In genomic region chr2:129093926-129094724, GRCm38 (mm10) we compare ENCODE assay signal across 17 mouse cellular contexts. TPM values are rescaled to one million over a fixed set of nuclear protein-coding genes. Genes with fewer than 3 reads are reported as not detected.
DNase-seq lines count a peak whose midpoint lies in the region; ATAC-seq and TF ChIP-seq lines count a peak whose summit lies in the region.
"Had no signal": no experiment of that assay in that cellular context is flagged by ENCODE, and none has a peak within 500 bp of the region (broad histone marks: within the 10 kb centered on the region; RNA-seq: fewer than 3 reads in every experiment).

No protein-coding gene starts in this region.

- TF ChIP-seq EP300 in liver, postnatal 0 days (IDR thresholded peaks at IDR 0.05; ENCODE audit: low read depth): no peak

- H3K9me3 ChIP-seq in forebrain, postnatal 0 days (ENCODE audit: low read length): no peaks in the 10 kb centered on the region
- no peaks in the 10 kb centered on the region for H3K9me3 ChIP-seq in forebrain, embryonic 14.5 days (replicated peaks; ENCODE audit: control insufficient read depth, low read length)
- H3K9me3 ChIP-seq in liver, postnatal 0 days (ENCODE audit: low read length): no peaks in the 10 kb centered on the region
- H3K9me3 ChIP-seq in liver, embryonic 12.5 days (replicated peaks): no peaks in the 10 kb centered on the region
- H3K9me3 ChIP-seq: intestine, embryonic 15.5 days; limb, embryonic 15.5 days had no signal

- DNase-seq in forebrain, postnatal 0 days: no peak
- DNase-seq in forebrain, embryonic 14.5 days (ENCODE audit: low spot score): no peak
- DNase-seq in liver, postnatal 0 days: peak; percentile 18
- DNase-seq in thymus, postnatal 4 days: peak; percentile 31
- DNase-seq in thymus, postnatal 25 days: no peak
- DNase-seq in layer of hippocampus, adult 9-10 months (ENCODE audit: low spot score): no peak
- DNase-seq in urinary bladder, postnatal 4 days (ENCODE audit: low spot score in 2 of 2): no peak
- DNase-seq: cerebellum, postnatal 14 days; heart, adult 18-20 months; heart, postnatal 14 days; thymus, adult 18-20 months had no signal

- H3K27ac ChIP-seq in forebrain, postnatal 0 days (ENCODE audit: low read depth, low read length): no peak overlapping the region
- H3K27ac ChIP-seq in forebrain, embryonic 14.5 days (ENCODE audit: low read depth, low read length): no peak overlapping the region
- H3K27ac ChIP-seq in liver, postnatal 0 days (ENCODE audit: low read depth): no peak overlapping the region
- no peak overlapping the region for H3K27ac ChIP-seq in liver, embryonic 12.5 days
- H3K27ac ChIP-seq: intestine, embryonic 15.5 days; limb, embryonic 15.5 days had no signal

- H3K36me3 ChIP-seq in forebrain, postnatal 0 days (ENCODE audit: insufficient read depth): peaks cover 63% of the 10 kb centered on the region
- H3K36me3 ChIP-seq in forebrain, embryonic 14.5 days (ENCODE audit: control insufficient read depth, insufficient read depth, low read length): peaks cover 62% of the 10 kb centered on the region
- H3K36me3 ChIP-seq in liver, postnatal 0 days (replicated peaks; ENCODE audit: insufficient read depth, low read length): 0 out of 2 replicates have a peak, but pooled peaks cover 4% of the 10 kb centered on the region
- H3K36me3 ChIP-seq in liver, embryonic 12.5 days: peaks cover 15% of the 10 kb centered on the region

- no peaks in the 10 kb centered on the region for H3K4me1 ChIP-seq in forebrain, postnatal 0 days (ENCODE audit: insufficient read depth)
- no peaks in the 10 kb centered on the region for H3K4me1 ChIP-seq in forebrain, embryonic 14.5 days (ENCODE audit: control insufficient read depth, insufficient read depth, low read length)
- no peaks in the 10 kb centered on the region for H3K4me1 ChIP-seq in liver, postnatal 0 days (ENCODE audit: insufficient read depth)
- H3K4me1 ChIP-seq in liver, embryonic 12.5 days: no peaks in the 10 kb centered on the region
- H3K4me1 ChIP-seq: intestine, embryonic 15.5 days; limb, embryonic 15.5 days had no signal

- H3K4me2 ChIP-seq in forebrain, postnatal 0 days (ENCODE audit: low read depth): no peak overlapping the region
- H3K4me2 ChIP-seq in forebrain, embryonic 14.5 days (ENCODE audit: low read length): no peak overlapping the region
- no peak overlapping the region for H3K4me2 ChIP-seq in liver, postnatal 0 days (ENCODE audit: low read depth, low read length)
- no peak overlapping the region for H3K4me2 ChIP-seq in liver, embryonic 12.5 days
- H3K4me2 ChIP-seq: intestine, embryonic 15.5 days; limb, embryonic 15.5 days had no signal

- ATAC-seq in forebrain, postnatal 0 days: no peak
- no peak for ATAC-seq in forebrain, embryonic 14.5 days
- ATAC-seq in liver, postnatal 0 days: peak; percentile 64
- no peak for ATAC-seq in liver, embryonic 12.5 days
- ATAC-seq: activated CD4-positive, CD25-positive, alpha-beta regulatory T cell, adult 4 months; forebrain, embryonic 16.5 days; intestine, embryonic 15.5 days had no signal

- WGBS in forebrain, postnatal 0 days: 92% methylated on average over 18 of the region's 18 CpGs
- WGBS in forebrain, embryonic 14.5 days: 93% methylated on average over 18 of the region's 18 CpGs
- 84% methylated on average over 18 of the region's 18 CpGs for WGBS in liver, postnatal 0 days (ENCODE audit: insufficient replicate concordance)
- WGBS in liver, embryonic 12.5 days (ENCODE audit: insufficient replicate concordance): 77% methylated on average over 18 of the region's 18 CpGs

- H3K4me3 ChIP-seq in forebrain, postnatal 0 days (ENCODE audit: low read depth, low read length): no peak overlapping the region
- H3K4me3 ChIP-seq in forebrain, embryonic 14.5 days (ENCODE audit: low read depth, low read length): no peak overlapping the region
- H3K4me3 ChIP-seq in liver, postnatal 0 days (ENCODE audit: low read depth, low read length): no peak overlapping the region
- no peak overlapping the region for H3K4me3 ChIP-seq in liver, embryonic 12.5 days
- H3K4me3 ChIP-seq: intestine, embryonic 15.5 days; limb, embryonic 15.5 days; myocyte had no signal

- TF ChIP-seq CTCF in forebrain, postnatal 0 days (IDR thresholded peaks at IDR 0.05; ENCODE audit: low read depth): 0 out of 2 replicates have a peak, but pooled peaks have one; percentile 16
- TF ChIP-seq CTCF in liver, postnatal 0 days (IDR thresholded peaks at IDR 0.05; ENCODE audit: low read depth): peak; percentile 45

- H3K27me3 ChIP-seq in forebrain, postnatal 0 days (ENCODE audit: insufficient read depth, low read length): no peaks in the 10 kb centered on the region
- no peaks in the 10 kb centered on the region for H3K27me3 ChIP-seq in forebrain, embryonic 14.5 days (replicated peaks; ENCODE audit: control insufficient read depth, insufficient read depth, low read length)
- no peaks in the 10 kb centered on the region for H3K27me3 ChIP-seq in liver, postnatal 0 days (ENCODE audit: insufficient read depth, low read length)
- no peaks in the 10 kb centered on the region for H3K27me3 ChIP-seq in liver, embryonic 12.5 days (replicated peaks)
- H3K27me3 ChIP-seq: intestine, embryonic 15.5 days; limb, embryonic 15.5 days had no signal

- no peak overlapping the region for H3K9ac ChIP-seq in forebrain, postnatal 0 days
- no peak overlapping the region for H3K9ac ChIP-seq in forebrain, embryonic 14.5 days (ENCODE audit: low read length)
- no peak overlapping the region for H3K9ac ChIP-seq in liver, postnatal 0 days (replicated peaks)
- no peak overlapping the region for H3K9ac ChIP-seq in liver, embryonic 12.5 days
- H3K9ac ChIP-seq: intestine, embryonic 15.5 days; limb, embryonic 15.5 days had no signal

RNA-seq across cellular contexts. Expression of gene Polr1b, which starts 6.7 kb away (rescaled TPM):
- 24.9 and 25.5 TPM in 2 replicates for total RNA-seq in forebrain, postnatal 0 days (2014; rRNA removed)
- polyA plus RNA-seq in forebrain, postnatal 0 days (2015; fragmentation: Nextera tagmentation; extraction: Ambion mirVana): 9.5 and 12.0 TPM in 2 replicates
- 5.9 and 8.0 TPM in 2 replicates for polyA plus RNA-seq in forebrain, embryonic 14.5 days (2014; fragmentation: Nextera tagmentation; extraction: Ambion mirVana)
- polyA plus RNA-seq in liver, postnatal 0 days (2015; fragmentation: Nextera tagmentation; extraction: Ambion mirVana): 6.5 and 7.1 TPM in 2 replicates
- polyA plus RNA-seq in liver, embryonic 12.5 days (2016; fragmentation: Nextera tagmentation; extraction: Ambion mirVana): 38.3 and 40.6 TPM in 2 replicates

RNA-seq across cellular contexts. Expression of gene Ttl, which starts 28.4 kb away (rescaled TPM):
- 66.0 and 66.2 TPM in 2 replicates for total RNA-seq in forebrain, postnatal 0 days (2014; rRNA removed)
- 28.0 and 31.7 TPM in 2 replicates for polyA plus RNA-seq in forebrain, postnatal 0 days (2015; fragmentation: Nextera tagmentation; extraction: Ambion mirVana)
- 27.3 and 32.8 TPM in 2 replicates for polyA plus RNA-seq in forebrain, embryonic 14.5 days (2014; fragmentation: Nextera tagmentation; extraction: Ambion mirVana)
- polyA plus RNA-seq in liver, postnatal 0 days (2015; fragmentation: Nextera tagmentation; extraction: Ambion mirVana): 1.2 and 1.9 TPM in 2 replicates
- 2.6 and 3.2 TPM in 2 replicates for polyA plus RNA-seq in liver, embryonic 12.5 days (2016; fragmentation: Nextera tagmentation; extraction: Ambion mirVana)

RNA-seq across cellular contexts. Expression of gene Chchd5, which starts 35.4 kb away (rescaled TPM):
- total RNA-seq in forebrain, postnatal 0 days (2014; rRNA removed): 15.2 and 21.4 TPM in 2 replicates
- polyA plus RNA-seq in forebrain, postnatal 0 days (2015; fragmentation: Nextera tagmentation; extraction: Ambion mirVana): 17.1 and 17.6 TPM in 2 replicates
- polyA plus RNA-seq in forebrain, embryonic 14.5 days (2014; fragmentation: Nextera tagmentation; extraction: Ambion mirVana): 22.7 and 30.7 TPM in 2 replicates
- polyA plus RNA-seq in liver, postnatal 0 days (2015; fragmentation: Nextera tagmentation; extraction: Ambion mirVana): 12.8 and 13.0 TPM in 2 replicates
- polyA plus RNA-seq in liver, embryonic 12.5 days (2016; fragmentation: Nextera tagmentation; extraction: Ambion mirVana): 12.3 and 13.6 TPM in 2 replicates

RNA-seq across cellular contexts. Expression of gene Vinac1, which starts 46.2 kb away (rescaled TPM):
- total RNA-seq in forebrain, postnatal 0 days (2014; rRNA removed): 0.23 and 1.4 TPM in 2 replicates
- polyA plus RNA-seq in forebrain, postnatal 0 days (2015; fragmentation: Nextera tagmentation; extraction: Ambion mirVana): 0.16 and 0.24 TPM in 2 replicates
- polyA plus RNA-seq in forebrain, embryonic 14.5 days (2014; fragmentation: Nextera tagmentation; extraction: Ambion mirVana): 0.28 and 0.42 TPM in 2 replicates
- polyA plus RNA-seq in liver, postnatal 0 days (2015; fragmentation: Nextera tagmentation; extraction: Ambion mirVana): not detected in 2 replicates
- 0.02 TPM in 1 of 2 replicates, not detected in the other for polyA plus RNA-seq in liver, embryonic 12.5 days (2016; fragmentation: Nextera tagmentation; extraction: Ambion mirVana)
- total RNA-seq: heart, adult 18-20 months; heart, postnatal 14 days had no signal
- polyA plus RNA-seq: activated CD4-positive, CD25-positive, alpha-beta regulatory T cell, adult 4 months had no signal

Comparison
In these comparisons a context has a peak if more than half of its experiments do, and no peak if none do; other contexts are left out.
1. DNase-seq: peak in liver, postnatal 0 days (single experiment) and thymus, postnatal 4 days (single experiment); none in forebrain, postnatal 0 days (single experiment), forebrain, embryonic 14.5 days (single experiment), thymus, postnatal 25 days (single experiment), layer of hippocampus, adult 9-10 months (single experiment) and urinary bladder, postnatal 4 days (0 of 2).